Mouse (Mus musculus) thymus, postnatal 10 days (tissue): Measurements from ENCODE around the gene Gm12184.
A peak's percentile ranks its signal among the peaks of the same experiment; 100 is the strongest.
"Not testable (repeated sequence)": the region's sequence is repeated elsewhere in the genome, so short reads cannot be mapped to it uniquely, and the experiment has no call there.

Source experiments
- DNase-seq, 2 experiments: peaks; one replicate each; pipeline ENCODE4 v3.0.0; 2021; ENCODE audit warnings: low spot score in 2 of 2

Gm12184 gene

DNA sequence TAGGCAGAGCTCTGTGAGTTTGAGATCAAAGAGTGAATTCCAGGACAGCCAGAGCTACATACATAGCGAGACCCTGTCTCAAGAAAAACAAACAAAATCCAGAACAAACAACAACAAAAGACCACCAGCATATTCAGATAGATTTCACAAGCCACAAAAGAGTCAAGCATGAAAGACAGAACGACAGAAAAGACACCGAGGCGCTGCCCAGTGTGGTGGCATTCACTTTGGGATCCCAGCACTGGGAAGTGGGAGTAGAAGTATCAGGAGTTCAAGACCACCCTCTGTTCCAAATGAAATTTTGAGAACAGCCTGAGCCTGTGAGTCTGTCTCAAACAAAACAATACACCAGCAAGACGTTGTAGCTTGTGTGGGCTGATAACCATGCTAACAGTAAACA lies 20.4 kb upstream of the Gm12184 start:
- DNase-seq = no peak

DNA sequence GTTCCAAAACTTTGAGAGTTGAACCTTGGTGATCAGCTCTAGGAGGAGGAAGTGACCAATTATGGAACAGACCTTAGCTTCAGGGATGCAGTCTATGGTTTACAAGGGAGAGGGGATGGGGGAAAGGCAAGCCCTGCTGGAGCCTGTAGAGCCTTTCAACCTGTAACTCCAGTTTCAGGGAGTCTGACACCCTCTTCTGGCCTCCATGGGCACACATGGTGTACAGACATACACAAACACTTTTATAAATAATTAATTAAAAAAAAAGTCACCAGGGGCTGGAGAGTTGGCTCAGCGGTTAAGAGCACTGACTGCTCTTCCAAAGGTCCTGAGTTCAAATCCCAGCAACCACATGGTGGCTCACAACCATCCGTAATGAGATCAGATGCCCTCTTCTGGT lies 19.9 kb upstream of the Gm12184 start:
- not testable (repeated sequence) for DNase-seq

DNA sequence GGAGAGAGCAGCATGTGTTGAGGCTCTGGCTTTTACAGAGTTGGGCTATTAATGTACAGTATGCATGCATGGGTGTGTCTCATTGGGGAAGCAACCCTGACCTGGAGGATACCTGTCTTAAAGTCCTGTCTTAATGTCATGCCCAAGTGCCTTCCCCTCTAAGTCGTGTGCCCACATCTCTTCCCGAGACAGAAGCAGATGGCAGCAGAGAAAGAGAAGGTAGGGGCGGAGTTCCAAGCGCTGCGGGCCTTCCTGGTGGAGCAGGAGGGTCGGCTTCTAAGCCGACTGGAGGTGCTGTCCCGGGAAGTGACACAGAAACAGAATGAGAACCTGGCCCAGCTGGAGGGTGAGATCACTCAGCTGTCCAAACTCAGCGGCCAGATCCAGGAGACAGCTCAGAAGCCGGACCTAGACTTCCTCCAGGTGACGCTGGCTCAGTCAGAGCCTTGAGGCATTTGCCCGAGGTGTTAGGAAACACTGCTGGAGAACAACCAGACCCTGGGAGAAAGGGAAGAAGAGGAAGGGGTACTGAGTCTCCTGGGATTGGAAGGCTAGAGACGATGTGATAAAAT lies 18.9 kb upstream of the Gm12184 start:
- no peak for DNase-seq

DNA sequence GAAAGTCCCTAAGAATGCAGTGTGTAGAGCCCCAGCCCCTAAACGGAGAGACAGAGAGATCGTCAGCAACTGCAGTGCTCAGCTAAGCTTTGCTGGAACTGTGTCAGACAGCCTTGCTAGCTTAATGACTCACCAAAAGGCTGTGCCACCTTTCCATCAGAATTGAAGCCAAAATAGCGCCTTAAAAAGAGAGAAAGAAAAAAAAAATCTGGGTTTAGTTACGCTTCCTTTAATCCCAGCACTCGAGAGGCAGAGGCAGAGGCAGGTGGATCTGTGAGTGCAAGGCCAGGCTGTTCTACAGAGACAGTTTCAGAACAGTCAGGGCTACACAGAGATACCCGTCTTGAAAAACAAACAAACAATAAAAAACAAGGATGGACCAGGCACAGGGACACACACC lies 17.9 kb upstream of the Gm12184 start:
- no peak for DNase-seq

DNA sequence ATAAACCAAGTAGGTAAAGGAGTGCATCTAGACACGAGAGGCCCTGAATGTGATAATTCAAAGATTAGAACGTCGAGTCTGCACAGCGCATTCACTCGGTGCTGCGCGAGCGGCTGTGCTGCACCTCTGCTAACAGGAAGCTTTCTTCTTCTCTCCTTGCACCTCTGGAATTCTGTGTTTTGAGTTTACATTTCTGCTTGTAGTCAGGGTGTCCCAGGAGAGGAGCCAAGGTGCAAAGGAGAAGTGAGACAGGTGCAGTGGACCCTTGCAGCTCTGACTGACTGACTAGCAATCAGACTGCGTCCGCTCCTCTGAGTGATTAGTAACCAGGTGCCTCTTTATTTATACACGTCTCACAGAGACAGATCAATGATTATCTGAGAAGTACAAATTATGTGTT lies 16.7 kb upstream of the Gm12184 start:
- DNase-seq = no peak

DNA sequence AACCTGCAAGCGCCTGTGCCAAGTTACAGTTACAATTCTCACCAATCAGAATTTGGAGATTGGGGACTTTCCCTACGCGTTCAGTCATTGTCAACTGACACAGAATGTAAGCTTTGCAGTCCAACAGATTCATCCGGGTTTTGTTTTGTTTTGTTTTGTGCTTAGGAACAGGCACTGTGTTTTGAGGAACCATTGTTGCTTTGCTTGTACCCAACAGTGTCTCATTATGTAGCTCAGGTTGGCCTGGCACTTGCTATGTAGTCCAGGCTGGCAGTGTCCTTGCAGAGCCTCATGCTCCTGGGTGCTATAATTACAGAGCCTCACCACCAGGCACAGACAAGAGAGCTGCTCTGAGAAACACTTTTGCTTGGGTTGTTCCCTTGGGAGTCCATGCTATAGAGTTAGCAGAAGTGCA lies 15.9 kb upstream of the Gm12184 start:
- no peak for DNase-seq

DNA sequence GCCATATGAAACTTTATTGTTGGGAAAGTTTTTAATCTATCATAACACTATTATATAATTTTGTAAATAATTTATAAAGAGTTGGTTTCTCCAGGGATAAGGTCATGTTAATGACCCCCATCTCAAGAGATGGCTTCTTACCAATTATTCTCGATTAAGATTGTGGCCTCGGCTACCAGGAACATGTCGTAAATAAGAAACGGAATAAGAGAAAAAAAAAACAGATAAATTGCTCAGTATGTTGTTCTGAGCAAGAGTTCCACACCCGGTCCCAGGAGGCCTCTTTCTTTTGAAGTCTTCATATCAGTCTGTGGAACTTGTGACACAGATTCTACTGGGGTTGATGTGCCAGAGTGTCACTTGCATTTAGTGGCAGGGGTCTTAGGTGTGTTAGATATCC lies 14.8 kb upstream of the Gm12184 start:
- DNase-seq = no peak

DNA sequence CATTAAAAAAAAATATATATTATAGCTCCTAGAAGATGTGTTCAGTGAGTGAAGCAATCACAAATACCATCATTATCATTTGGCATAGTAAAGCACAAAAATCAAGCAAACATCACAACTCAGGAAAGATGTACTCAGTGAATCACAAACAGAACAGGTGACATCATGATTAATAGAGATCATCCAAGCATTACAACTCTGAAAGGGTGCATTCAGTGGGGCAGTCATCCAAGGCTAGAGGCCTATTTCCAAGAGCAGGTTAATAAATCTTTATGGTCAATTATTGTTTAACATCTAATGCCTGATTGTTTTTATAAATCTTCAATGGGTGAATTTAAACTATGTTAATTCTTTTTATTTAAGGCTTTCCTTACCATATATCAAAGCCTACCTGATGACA lies 14.3 kb upstream of the Gm12184 start:
- no peak for DNase-seq

DNA sequence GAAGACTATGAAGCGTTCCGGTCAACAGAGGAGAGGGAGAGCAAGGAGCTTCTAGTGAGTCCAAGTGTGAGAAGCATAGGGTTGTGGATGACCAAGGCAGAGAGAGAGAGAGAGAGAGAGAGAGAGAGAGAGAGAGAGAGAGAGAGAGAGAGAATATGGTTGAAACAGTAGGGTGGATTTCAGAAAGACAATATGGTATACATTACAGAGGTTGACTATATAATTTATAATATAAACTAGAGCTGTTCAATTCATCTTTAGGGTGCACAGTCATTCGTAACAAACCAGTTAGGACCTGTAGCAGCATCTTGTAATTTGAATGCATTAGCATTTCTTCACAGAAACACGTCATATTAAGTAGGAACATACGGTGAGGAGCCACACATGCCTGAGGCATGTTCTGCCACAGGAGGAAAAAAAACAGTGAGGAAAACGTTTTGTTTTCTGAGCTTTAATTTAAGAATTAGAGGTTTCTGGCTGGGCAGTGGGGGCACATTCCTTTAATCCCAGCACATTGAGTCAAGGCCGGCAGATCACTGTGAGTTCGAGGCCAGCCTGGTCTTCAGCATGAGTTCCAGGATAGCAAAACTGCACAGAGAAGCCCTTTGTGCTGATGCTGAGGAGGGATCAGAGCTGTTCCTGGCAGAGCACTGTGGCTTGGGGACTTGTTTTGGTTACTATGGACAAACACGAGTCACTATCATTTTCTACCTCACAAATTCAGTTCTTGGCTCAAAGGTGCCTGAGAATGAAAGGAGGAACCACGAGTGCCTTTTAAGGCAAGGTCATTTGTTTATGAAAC lies 12.6 kb upstream of the Gm12184 start:
- no peak for DNase-seq

DNA sequence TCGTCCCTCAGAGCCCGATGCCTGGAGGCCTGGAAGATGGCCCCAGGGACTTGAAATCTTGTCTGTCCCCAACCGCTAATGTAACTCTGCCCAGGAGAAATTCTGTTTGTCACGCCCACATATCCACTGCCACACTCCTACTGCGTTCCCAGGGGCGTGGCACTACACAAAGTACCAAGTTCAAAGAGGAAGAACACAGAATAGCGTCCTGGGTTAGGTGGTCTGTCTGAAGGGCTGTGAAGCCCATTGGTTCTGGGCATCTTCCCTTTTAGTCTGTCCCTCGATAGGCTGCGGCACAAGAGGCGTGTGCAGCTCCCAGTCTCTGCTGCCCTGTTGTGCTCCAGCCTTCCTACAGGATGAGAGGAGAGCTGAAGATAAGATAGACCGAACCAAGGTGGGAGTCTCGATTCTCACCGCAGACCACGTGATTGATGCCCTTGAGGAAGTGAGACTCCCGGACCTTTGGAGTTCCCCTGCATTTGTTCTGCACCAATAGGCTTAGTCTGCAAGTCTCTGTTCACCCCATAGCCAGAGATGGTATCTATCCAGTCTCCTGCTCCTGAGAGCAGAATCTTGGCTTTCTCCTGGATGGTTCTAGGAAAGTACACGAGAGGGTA lies 11.8 kb upstream of the Gm12184 start:
- no peak for DNase-seq

DNA sequence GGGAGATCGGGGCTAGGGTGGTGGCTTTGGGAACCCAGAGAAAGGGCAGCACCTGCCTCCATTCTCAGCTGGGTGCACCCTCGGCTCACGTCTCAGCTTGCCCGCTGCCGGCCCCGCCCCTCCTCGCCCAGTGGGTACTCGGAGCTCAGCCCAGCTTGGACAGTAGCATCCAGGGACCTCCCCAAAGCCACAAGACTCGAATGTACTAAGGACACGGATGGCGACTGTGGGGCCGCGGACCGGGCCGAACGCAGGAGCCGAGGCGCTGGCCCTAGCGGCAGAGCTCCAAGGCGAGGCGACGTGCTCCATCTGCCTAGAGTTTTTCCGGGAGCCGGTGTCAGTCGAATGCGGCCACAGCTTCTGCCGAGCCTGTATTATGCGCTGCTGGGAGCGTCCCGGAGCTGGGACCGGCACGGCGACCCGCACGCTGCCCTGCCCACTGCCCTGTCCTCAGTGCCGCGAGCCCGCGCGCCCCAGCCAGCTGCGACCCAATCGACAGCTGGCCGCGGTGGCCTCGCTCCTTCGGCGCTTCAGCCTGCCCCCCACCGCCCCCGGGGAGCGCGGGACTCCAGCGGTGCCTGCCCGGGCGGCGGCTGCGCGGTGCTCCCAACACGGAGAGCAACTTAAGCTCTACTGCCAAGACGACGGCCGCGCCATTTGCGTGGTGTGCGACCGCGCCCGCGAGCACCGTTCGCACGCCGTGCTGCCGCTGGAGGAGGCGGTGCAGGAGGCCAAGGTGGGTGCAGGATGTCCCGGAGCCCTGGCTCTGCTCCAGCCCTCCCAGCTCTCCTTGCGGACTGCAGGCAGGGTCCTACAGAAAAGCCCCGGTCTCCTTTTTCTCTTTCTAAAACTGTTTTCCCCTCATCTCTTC lies 11.1 kb upstream of the Gm12184 start:
- peak; percentile 24 to 43 for DNase-seq

DNA sequence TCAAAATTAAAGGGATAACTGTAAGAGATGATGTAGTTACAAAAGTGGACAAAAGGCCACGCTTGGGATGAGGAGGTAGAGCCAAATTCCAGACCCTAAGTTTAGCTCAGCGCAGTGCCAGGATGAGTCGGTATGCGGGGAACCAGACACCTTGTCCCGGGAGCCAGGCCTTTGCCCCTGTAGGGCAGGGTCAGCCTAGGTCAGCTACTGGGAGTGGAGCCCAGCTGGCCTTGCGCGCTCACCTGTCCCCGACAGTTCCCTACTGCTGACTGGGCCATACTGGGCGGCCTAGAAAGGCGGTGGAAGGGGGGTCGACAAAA lies 10.5 kb upstream of the Gm12184 start:
- DNase-seq = no peak

DNA sequence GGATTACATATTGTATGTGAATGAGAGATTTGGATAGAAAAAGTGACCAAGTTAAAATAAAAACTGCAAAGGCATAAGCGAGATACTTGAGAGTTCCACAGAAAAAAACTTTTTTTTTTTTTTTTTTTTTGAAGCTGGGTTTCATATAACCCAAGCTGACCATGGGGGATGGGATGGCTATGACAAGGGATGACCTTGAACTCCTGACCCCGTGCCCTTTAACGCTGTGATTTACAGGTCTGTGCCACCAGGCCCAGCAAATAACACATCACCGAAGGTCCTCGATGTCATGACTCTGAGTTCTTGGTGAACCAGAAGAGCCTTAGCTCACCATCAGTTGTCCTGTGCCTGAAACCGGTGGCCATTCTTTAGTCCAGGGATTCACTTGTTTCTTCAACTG lies 9.5 kb upstream of the Gm12184 start:
- no peak for DNase-seq

DNA sequence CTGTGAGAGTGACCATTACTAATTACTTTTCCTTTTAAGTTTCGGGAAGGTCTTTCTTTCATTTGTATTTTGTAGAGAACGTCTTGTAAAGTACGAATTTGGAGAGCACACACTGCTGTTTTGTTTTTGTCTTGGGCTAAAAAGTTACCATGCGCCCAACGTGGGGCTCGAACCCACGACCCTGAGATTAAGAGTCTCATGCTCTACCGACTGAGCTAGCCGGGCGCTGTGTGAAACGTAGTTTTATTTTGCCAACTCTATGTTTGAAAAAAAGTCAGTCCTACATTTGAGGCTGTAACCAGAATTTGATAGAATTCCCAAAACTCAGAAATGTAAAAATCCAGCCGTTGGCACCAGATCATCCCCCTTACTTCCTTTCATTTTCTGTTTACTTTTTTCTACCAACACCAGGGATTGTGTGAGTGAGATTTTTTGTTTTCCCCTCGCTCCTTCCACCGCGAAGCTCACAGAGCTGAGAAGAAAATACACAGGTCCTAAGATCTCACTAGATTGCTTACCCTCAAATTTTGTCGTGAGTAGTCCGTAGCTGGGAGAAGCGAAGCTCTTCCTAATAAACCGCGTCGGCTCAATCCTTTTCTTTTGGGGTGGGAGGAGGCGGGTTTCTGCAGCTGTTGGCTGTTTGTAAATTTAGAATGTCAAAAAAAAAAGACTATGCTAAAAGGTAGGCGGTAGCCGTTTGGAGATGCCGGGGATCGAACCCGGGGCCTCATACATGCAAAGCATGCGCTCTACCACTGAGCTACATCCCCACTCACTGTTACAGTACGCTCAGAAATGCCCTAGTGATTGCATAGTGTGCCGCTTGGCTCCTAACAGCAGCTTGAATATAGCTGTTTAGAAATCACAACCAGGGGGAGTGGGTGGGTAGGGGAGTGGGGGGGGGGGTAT lies 7.5 kb upstream of the Gm12184 start:
- DNase-seq = peak; percentile 89 to 95

DNA sequence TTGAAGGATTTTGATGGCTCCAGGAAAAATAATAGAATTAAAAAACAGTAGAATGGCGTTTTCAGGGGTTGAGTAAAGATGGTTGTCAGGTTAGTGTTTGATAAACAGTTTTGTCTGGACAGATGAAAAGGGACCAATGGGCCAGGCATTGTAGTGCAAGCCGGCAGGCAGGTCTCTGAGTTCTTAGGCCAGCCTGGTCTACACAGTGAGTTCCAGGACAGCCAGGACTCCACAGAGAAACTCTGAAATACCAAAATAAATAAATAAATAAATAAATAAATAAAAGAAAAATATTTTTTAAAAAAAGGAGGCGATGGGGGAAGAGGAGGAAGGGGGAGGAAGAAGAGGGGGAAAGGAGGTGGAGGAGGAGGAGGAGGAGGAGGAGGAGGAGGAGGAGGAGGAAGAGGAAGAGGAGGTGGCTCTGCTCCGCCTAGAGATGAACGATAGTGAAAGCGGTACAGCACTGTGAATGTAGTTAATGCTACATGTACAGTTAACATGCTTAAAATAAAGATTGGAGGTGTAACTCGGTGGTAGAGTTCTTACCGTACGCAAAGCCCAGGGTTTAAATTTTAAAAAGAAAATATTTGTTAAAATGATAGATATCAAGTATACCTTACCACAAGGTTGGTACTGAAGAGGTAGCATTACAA lies 6.7 kb upstream of the Gm12184 start:
- no peak for DNase-seq

DNA sequence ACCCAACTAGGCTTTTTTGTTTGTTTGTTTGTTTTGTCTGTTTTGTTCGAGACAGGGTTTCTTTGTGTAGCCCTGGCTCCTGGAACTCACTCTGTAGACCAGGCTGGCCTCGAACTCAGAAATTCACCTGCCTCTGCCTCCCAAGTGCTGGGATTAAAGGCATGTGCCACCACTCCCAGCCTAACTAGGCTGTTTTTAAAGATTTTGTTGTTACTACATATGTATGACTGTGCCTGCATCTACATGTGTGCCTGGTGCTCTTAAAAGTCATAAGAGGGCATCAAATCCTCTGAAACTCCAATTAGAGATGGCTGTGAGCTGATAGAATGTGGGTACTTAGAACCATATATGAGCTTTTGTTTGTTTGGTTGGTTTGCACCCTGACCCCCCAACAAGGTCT lies 4.8 kb upstream of the Gm12184 start:
- DNase-seq = no peak

DNA sequence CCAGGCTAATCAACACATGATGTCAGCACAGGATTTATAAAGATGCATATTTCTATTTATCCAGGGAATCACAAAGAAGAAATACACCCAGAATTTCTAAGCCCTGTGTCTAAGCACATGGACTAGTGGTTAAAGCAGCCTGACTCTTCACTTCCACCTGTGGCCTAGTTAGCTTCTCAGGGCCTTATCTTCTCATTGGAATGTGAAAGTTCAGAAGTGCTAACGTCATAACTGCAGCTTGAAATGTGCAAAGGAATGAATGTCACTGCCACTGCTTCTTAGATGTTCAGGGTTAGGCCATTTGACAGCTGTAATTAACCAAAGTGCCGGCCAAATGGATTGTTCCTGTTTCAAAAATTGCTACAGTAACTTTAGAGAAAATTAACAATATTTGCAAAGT lies 3.8 kb upstream of the Gm12184 start:
- DNase-seq = no peak

DNA sequence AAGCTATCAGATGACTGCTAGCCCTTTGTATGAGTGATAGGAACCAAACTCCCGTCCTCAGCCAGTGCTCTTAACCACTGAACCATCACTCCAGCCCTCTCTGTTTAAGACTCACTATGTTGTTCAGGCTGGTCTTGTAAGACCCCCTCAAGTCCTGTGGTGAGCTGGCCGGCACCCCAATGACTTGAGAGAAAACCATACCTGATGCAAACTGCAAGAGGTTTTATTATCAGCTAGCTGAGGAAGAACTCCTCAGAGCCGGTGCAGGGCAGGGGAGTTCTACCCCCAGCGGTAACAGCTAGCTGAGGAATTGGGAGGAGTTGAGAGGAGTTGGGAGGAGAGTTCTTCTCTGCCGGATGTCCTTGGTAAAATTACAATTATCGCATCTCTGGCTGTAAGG lies 1.5 kb upstream of the Gm12184 start:
- DNase-seq = no peak

DNA sequence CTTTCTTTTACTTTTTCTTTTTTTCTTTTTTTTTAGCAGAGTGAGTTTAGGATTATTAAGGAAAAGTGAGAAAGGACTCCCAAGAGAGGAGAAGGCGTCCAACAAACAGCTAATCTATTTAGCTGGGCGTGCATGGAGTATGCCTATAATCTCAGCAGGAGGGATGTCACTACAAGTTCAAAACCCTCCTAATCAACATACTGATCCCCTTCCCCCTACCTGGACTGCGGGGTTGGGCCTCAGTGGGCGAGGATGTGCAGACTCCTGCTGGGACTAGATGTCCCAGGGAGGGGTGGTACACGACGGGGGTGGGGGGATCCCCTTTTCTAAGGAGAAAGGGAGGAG lies 269 bp upstream of the Gm12184 start:
- DNase-seq = no peak

DNA sequence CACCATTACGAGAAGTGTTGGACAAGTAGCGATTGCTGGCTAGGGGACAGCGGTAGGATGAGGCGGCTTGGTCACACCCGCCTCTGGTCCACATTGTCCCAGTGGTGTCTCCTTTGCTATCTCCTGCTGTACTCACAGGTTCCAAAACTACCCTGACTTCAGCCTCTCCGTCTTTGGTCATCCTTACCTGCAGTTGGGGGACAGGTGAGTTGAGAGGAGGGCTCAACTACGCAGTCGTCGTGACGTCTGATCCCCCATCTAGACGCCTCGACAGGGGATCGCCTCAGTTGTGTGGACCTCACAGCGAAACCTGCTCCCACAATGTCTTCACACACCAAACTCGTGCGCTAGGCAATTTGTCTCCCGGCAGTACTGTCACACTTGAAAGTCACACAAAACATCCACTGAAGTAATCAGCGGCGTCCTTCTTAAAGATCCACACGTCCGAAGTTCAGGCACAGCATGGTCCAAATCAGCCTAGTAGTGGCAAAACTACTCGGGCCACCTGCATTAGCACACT lies 2.1 kb downstream of the Gm12184 start:
- no peak for DNase-seq

DNA sequence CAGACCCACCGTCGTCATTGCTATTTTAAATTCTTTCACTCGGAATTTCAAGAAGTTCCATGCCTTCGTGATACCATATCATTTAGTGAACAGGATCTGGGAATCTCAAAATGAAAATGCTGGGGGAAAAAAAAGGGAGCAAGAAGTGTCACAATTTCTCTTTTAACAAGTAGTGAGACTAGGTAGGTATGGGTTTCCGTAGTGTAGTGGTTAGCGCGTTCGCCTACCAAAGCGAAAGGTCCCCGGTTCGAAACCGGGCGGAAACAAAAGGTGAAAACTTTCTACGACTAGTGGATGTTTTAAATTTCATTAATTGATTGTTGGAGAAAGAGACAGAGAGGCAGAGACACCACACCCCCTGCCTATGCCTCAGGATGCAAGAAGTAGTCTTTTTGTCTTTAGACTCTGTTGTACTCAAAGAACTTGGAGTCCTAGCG lies 2.9 kb downstream of the Gm12184 start:
- DNase-seq = peak; percentile 49 to 66
